Comparison of ENCODE assay signal across 8 mouse cellular contexts in the genomic region with DNA sequence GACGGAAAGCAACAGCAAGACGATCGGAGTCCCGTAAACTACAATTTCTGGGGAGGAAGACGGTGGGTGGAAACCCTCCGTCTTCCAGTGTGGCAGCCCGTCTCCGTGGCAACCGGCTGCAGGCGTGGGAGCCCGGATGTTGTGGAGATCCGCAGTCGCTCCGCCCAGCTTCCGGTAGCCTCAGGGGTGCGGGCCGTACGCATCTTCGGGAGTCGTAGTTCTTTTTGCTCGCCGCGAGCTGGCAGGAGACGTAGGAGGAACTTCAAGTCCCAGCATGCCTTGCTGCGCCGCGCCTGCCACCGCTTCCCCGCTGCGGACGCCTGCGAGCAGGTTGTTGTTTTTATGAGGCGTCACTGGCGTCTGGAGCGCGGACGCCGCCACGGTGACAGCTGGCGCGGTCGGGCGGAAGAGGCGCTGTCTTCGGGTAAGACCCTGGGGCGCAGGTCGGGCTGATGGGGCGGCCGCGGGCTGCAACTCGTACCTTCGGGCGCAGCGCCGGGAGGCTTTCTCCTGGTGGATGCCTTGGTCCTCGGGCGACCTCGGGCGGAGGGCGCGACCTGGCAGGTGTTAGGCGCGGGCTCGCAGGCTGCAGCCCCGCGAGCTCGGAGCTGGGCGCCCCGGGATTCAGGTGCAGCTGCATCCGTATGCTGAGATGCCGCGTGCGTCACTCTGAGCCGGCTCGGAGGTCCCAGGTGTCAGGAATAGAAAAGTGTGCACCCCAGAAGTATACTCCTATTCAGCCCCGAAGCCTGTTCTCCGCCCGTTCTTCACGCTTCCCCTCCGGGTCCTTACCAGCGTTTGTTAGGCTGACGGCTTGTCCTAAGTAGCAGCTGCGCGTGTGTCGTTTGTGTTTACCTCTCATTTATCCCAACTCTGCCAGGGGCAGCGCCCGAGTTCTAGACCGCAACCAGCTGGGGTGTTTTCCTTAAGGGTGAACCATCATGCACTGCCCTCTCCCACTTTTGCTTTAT. TPM values are rescaled to one million over a fixed set of nuclear protein-coding genes. Genes with fewer than 3 reads are reported as not detected.
A peak's percentile ranks its signal among the peaks of the same experiment; 100 is the strongest.
DNase-seq lines count a peak whose midpoint lies in the region; ATAC-seq lines count a peak whose summit lies in the region.

A gene (minus strand): TSS at position 133 of the 971 bp plus-strand sequence.
A gene (plus strand): TSS at position 180 of the 971 bp plus-strand sequence.

- H3K36me3 ChIP-seq in hindbrain, embryonic 11.5 days (ENCODE audit: control insufficient read depth, insufficient read depth, low read length) = no peaks in the 10 kb centered on the region

- peaks cover 4% of the 10 kb centered on the region for H3K4me1 ChIP-seq in hindbrain, embryonic 11.5 days (replicated peaks; ENCODE audit: control insufficient read depth, insufficient read depth, low read length)

- H3K4me2 ChIP-seq in hindbrain, embryonic 11.5 days (replicated peaks; ENCODE audit: low read depth, low read length) = peak within 1 kb of the TSS; percentile 64

- H3K27me3 ChIP-seq in hindbrain, embryonic 11.5 days (ENCODE audit: control insufficient read depth, insufficient read depth, low read length) = no peaks in the 10 kb centered on the region

- H3K4me3 ChIP-seq in hindbrain, embryonic 11.5 days (ENCODE audit: low read depth, low read length) = peak within 1 kb of the TSS; percentile 82

- H3K9ac ChIP-seq in hindbrain, embryonic 11.5 days (ENCODE audit: low read depth, low read length) = peak within 1 kb of the TSS; percentile 69

- peak within 1 kb of the TSS; percentile 79 for H3K27ac ChIP-seq in hindbrain, embryonic 11.5 days (ENCODE audit: low read depth, low read length)

- DNase-seq in Muller cell, postnatal 12 days (ENCODE audit: inconsistent ontology term) = peak; percentile 96
- DNase-seq in cerebellum, adult 9-11 months = peak; percentile 98
- DNase-seq in frontal cortex, adult 2 months (ENCODE audit: extremely low spot score in 1 of 2, low spot score in 1 of 2) = peak; percentile 98
- peak; percentile 97 for DNase-seq in hindbrain, embryonic 11.5 days (ENCODE audit: low spot score)
- DNase-seq in layer of hippocampus, postnatal 10 days (ENCODE audit: low spot score in 2 of 2) = peak; percentile 94 to 96
- peak; percentile 98 for DNase-seq in lung, postnatal 10 days
- DNase-seq in ovary, postnatal 36 days (ENCODE audit: low spot score) = peak; percentile 94
- DNase-seq in thymus, postnatal 25 days = peak; percentile 96

- ATAC-seq in hindbrain, embryonic 11.5 days (ENCODE audit: low FRiP score) = peak; percentile 99

- H3K9me3 ChIP-seq in hindbrain, embryonic 11.5 days (ENCODE audit: control insufficient read depth, low read length) = no peaks in the 10 kb centered on the region

- under 1% methylated on average over 74 of the region's 88 CpGs for WGBS in hindbrain, embryonic 11.5 days

RNA-seq across cellular contexts. Expression of the first gene that starts in this region (rescaled TPM):
- 15.9 and 18.3 TPM in 2 replicates for polyA plus RNA-seq in frontal cortex, adult 2 months (2012; rRNA removed)
- 26.3 and 28.1 TPM in 2 replicates for polyA plus RNA-seq in hindbrain, embryonic 11.5 days (2014; fragmentation: Nextera tagmentation; extraction: Ambion mirVana)
- 1 to 10 TPM; 8.0 to 8.7 TPM for total RNA-seq in layer of hippocampus, postnatal 10 days (2021)

RNA-seq across cellular contexts. Expression of the second gene that starts in this region (rescaled TPM):
- 77.0 and 85.4 TPM in 2 replicates for polyA plus RNA-seq in frontal cortex, adult 2 months (2012; rRNA removed)
- polyA plus RNA-seq in hindbrain, embryonic 11.5 days (2014; fragmentation: Nextera tagmentation; extraction: Ambion mirVana) = 31.2 and 33.6 TPM in 2 replicates
- total RNA-seq in layer of hippocampus, postnatal 10 days (2021) = 100 to 1,000 TPM; 117 to 124 TPM

Comparison
In these comparisons a context has a peak if more than half of its experiments do, and no peak if none do; other contexts are left out.
1. Peak in every context shown above with its lines: DNase-seq, ATAC-seq, H3K4me3 ChIP-seq and H3K27ac ChIP-seq.